Mouse (Mus musculus) cerebellum, adult 2 months (tissue): ENCODE measurements at regions not wholly inside any gene's neighbourhood (a gene's known extent, or its start where the extent isn't known, plus 50 kb on each side); places are given as distances from the start of the nearest gene placed in this dataset.

Experiments used
- CTCF ChIP-seq: fragments of 200-500 bp; IDR thresholded peaks from 2 replicates; pipeline ENCODE4 v1.5.1; 2011; ENCODE audit warnings: low read depth, mild to moderate bottlenecking, control low read depth, low read length, moderate library complexity, borderline replicate concordance; ENCODE audit not compliant: insufficient read depth
- POLR2A ChIP-seq: fragments of 200-500 bp; IDR thresholded peaks from 2 replicates; pipeline ENCODE4 v1.6.1; 2011; ENCODE audit warnings: low read length, control low read depth, borderline replicate concordance; ENCODE audit not compliant: insufficient read depth

DNA sequence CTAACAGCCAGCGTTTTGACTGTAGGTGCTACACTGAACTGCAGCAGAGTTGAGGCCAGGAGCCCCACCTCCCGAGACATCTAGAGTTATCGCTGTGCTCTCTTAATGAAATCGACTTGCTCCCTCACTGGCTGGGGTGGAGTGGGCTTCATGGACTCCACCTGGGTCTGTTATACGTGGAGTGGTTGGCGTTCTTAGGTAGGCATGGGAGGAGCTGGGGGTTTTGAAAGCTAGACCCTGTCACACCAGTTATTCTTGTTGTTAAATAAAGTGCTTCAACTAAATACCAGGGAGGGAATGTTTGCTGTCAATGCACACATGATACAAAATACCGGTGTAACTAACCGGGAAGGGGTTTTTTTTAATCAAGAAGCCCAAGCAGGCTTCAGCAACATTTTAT is 108.4 kb downstream of the Irx2 start:
- TF ChIP-seq CTCF, result no peak
- TF ChIP-seq POLR2A, result no peak
